Mouse (Mus musculus) forebrain, embryonic 10.5 days (tissue): ENCODE data around the gene Lrrc37a. TPM values are rescaled to one million over a fixed set of nuclear protein-coding genes. Genes with fewer than 3 reads are reported as not detected.
"Not testable (repeated sequence)": the region's sequence is repeated elsewhere in the genome, so short reads cannot be mapped to it uniquely, and the experiment has no call there.

Source experiments
- DNase-seq: peaks from one replicate; pipeline ENCODE4 v3.0.0-alpha.2; 2017; ENCODE audit warnings: low spot score; ENCODE audit errors: extremely low spot score
- H3K27ac ChIP-seq: fragments of 300-500 bp; sonication (generic); 2 replicates; pipeline ENCODE4 v1.5.1; 2016; ENCODE audit warnings: mild to moderate bottlenecking
- H3K27me3 ChIP-seq: fragments of 300-500 bp; sonication (generic); 2 replicates; pipeline ENCODE4 v1.6.1; 2016; ENCODE audit warnings: mild to moderate bottlenecking; ENCODE audit not compliant: poor library complexity, severe bottlenecking
- H3K36me3 ChIP-seq: fragments of 300-500 bp; sonication (generic); replicated peaks from 2 replicates; pipeline ENCODE4 v1.6.1; 2016; ENCODE audit warnings: mild to moderate bottlenecking, moderate library complexity
- H3K4me1 ChIP-seq: fragments of 300-500 bp; sonication (generic); 2 replicates; pipeline ENCODE4 v1.6.1; 2016
- H3K4me3 ChIP-seq: fragments of 300-500 bp; sonication (generic); 2 replicates; pipeline ENCODE4 v1.5.1; 2016; ENCODE audit warnings: mild to moderate bottlenecking, moderate library complexity
- H3K9me3 ChIP-seq: fragments of 300-500 bp; sonication (generic); 2 replicates; pipeline ENCODE4 v1.6.1; 2016; ENCODE audit warnings: mild to moderate bottlenecking, moderate library complexity
- WGBS: fragments of 180-500 bp; shearing (Covaris S2); methylation state at CpG from one replicate; pipeline ENCODE4 v1.1.7; 2016; 5-methylcytosine and 5-hydroxymethylcytosine counted together
- polyA plus RNA-seq: library from polyadenylated mRNA; unstranded; fragments of >200 nt; fragmentation: Nextera tagmentation; extraction: Ambion mirVana; gene quantifications from 2 replicates; pipeline ENCODE4 v1.2.1, GENCODE M21; 2016

The Lrrc37a gene
- polyA plus RNA-seq: not detected in 2 replicates

GRCm38 (mm10) chr11:103504497-103504896 lies at the start of gene Lrrc37a:
TSS of gene Lrrc37a (minus strand) at chr11:103504597.
- H3K4me1 ChIP-seq: no peaks in the 10 kb centered on the region
- no peaks in the 10 kb centered on the region for H3K27me3 ChIP-seq
- DNase-seq: no peak
- no peaks in the 10 kb centered on the region for H3K36me3 ChIP-seq
- H3K9me3 ChIP-seq: no peaks in the 10 kb centered on the region
- 95% methylated on average over 12 of the region's 12 CpGs for WGBS
- H3K4me3 ChIP-seq: no peak within 1 kb of the TSS
- no peak within 1 kb of the TSS for H3K27ac ChIP-seq

GRCm38 (mm10) chr11:103534973-103535372 lies 30.6 kb upstream of the Lrrc37a start:
- not testable (repeated sequence) for H3K27me3 ChIP-seq, H3K4me1 ChIP-seq, H3K4me3 ChIP-seq, H3K36me3 ChIP-seq, H3K9me3 ChIP-seq, DNase-seq, H3K27ac ChIP-seq
- 42% methylated on average over 1 of the region's 1 CpGs for WGBS

GRCm38 (mm10) chr11:103512111-103512510 lies 7.7 kb upstream of the Lrrc37a start:
- Histone ChIP-seq H3K4me1 (no peaks in the 10 kb centered on the region), H3K27me3 (no peaks in the 10 kb centered on the region), H3K4me3 (no peak overlapping the region), H3K36me3 (no peaks in the 10 kb centered on the region), H3K27ac (no peak overlapping the region), H3K9me3 (no peaks in the 10 kb centered on the region)
- 85% methylated on average over 2 of the region's 2 CpGs for WGBS
- DNase-seq: no peak

- Histone ChIP-seq H3K4me3 (no peak overlapping the region), H3K4me1 (no peaks in the 10 kb centered on the region), H3K9me3 (no peaks in the 10 kb centered on the region), H3K27ac (no peak overlapping the region), H3K36me3 (no peaks in the 10 kb centered on the region), H3K27me3 (no peaks in the 10 kb centered on the region)
- 75% methylated on average over 7 of the region's 7 CpGs for WGBS
- no peak for DNase-seq
Observed at GRCm38 (mm10) chr11:103464443-103464842, 40.0 kb downstream of the Lrrc37a start.

- not testable (repeated sequence) for H3K27me3 ChIP-seq, H3K4me3 ChIP-seq, H3K27ac ChIP-seq, H3K9me3 ChIP-seq, H3K4me1 ChIP-seq, H3K36me3 ChIP-seq, DNase-seq
- whole genome bisulfite sequencing: 51% methylated on average over 1 of the region's 1 CpGs
Observed at GRCm38 (mm10) chr11:103451105-103451504, 53.3 kb downstream of the Lrrc37a start.

- not testable (repeated sequence) for H3K27ac ChIP-seq, DNase-seq, H3K9me3 ChIP-seq, H3K36me3 ChIP-seq, H3K4me3 ChIP-seq, H3K4me1 ChIP-seq, H3K27me3 ChIP-seq
- 94% methylated on average over 14 of the region's 14 CpGs for WGBS
Observed at GRCm38 (mm10) chr11:103449721-103450120, 54.7 kb downstream of the Lrrc37a start.

GRCm38 (mm10) chr11:103443678-103444077 lies 60.7 kb downstream of the Lrrc37a start:
- no peak overlapping the region for H3K4me3 ChIP-seq
- H3K9me3 ChIP-seq: no peaks in the 10 kb centered on the region
- 87% methylated on average over 3 of the region's 3 CpGs for WGBS
- no peak overlapping the region for H3K27ac ChIP-seq
- DNase-seq: no peak
- H3K36me3 ChIP-seq: no peaks in the 10 kb centered on the region
- 0 out of 2 replicates have a peak, but pooled peaks cover 5% of the 10 kb centered on the region for H3K4me1 ChIP-seq
- H3K27me3 ChIP-seq: no peaks in the 10 kb centered on the region

- Histone ChIP-seq H3K27me3 (no peaks in the 10 kb centered on the region), H3K27ac (no peak overlapping the region), H3K4me3 (no peak overlapping the region), H3K4me1 (peaks cover 4% of the 10 kb centered on the region; the same call in 1 of the 2 replicates), H3K36me3 (no peaks in the 10 kb centered on the region), H3K9me3 (no peaks in the 10 kb centered on the region)
- DNase-seq: no peak
- 93% methylated on average over 5 of the region's 5 CpGs for WGBS
Observed at GRCm38 (mm10) chr11:103436282-103436681, 68.1 kb downstream of the Lrrc37a start.

GRCm38 (mm10) chr11:103425031-103425430 lies 79.4 kb downstream of the Lrrc37a start:
- Histone ChIP-seq H3K4me1 (no peaks in the 10 kb centered on the region), H3K4me3 (no peak overlapping the region), H3K27me3 (no peaks in the 10 kb centered on the region), H3K27ac (no peak overlapping the region), H3K36me3 (no peaks in the 10 kb centered on the region), H3K9me3 (no peaks in the 10 kb centered on the region)
- DNase-seq: no peak
- WGBS: 34% methylated on average over 5 of the region's 5 CpGs

GRCm38 (mm10) chr11:103419667-103420066 lies 84.7 kb downstream of the Lrrc37a start:
- no peak for DNase-seq
- WGBS: 87% methylated on average over 13 of the region's 13 CpGs
- Histone ChIP-seq H3K4me1 (no peaks in the 10 kb centered on the region), H3K9me3 (no peaks in the 10 kb centered on the region), H3K27ac (no peak overlapping the region), H3K4me3 (no peak overlapping the region), H3K36me3 (no peaks in the 10 kb centered on the region), H3K27me3 (no peaks in the 10 kb centered on the region)

- Histone ChIP-seq H3K9me3 (no peaks in the 10 kb centered on the region), H3K36me3 (no peaks in the 10 kb centered on the region), H3K4me1 (no peaks in the 10 kb centered on the region), H3K4me3 (no peak overlapping the region), H3K27me3 (no peaks in the 10 kb centered on the region), H3K27ac (no peak overlapping the region)
- 82% methylated on average over 5 of the region's 5 CpGs for WGBS
- no peak for DNase-seq
Observed at GRCm38 (mm10) chr11:103419226-103419625, 85.2 kb downstream of the Lrrc37a start.

GRCm38 (mm10) chr11:103413516-103413915 lies 90.9 kb downstream of the Lrrc37a start:
- H3K36me3 ChIP-seq: 0 out of 2 replicates have a peak, but pooled peaks cover 9% of the 10 kb centered on the region
- H3K27ac ChIP-seq: no peak overlapping the region
- H3K9me3 ChIP-seq: no peaks in the 10 kb centered on the region
- H3K27me3 ChIP-seq: peaks cover 5% of the 10 kb centered on the region; the same call in 1 of the 2 replicates
- WGBS: 89% methylated on average over 1 of the region's 1 CpGs
- H3K4me3 ChIP-seq: peak overlapping the region; percentile 89; the same call in 1 of the 2 replicates
- peaks cover 27% of the 10 kb centered on the region for H3K4me1 ChIP-seq
- DNase-seq: no peak

- peak overlapping the region; percentile 88 for H3K27ac ChIP-seq
- 3% methylated on average over 14 of the region's 14 CpGs for WGBS
Observed at GRCm38 (mm10) chr11:103412950-103413423, 91.4 kb downstream of the Lrrc37a start.

More at GRCm38 (mm10) chr11:103412950-103413423, 91.4 kb downstream of the Lrrc37a start:
- Histone ChIP-seq H3K4me1 (peaks cover 27% of the 10 kb centered on the region), H3K36me3 (0 out of 2 replicates have a peak, but pooled peaks cover 9% of the 10 kb centered on the region), H3K9me3 (no peaks in the 10 kb centered on the region), H3K4me3 (peak overlapping the region; percentile 89), H3K27me3 (peaks cover 5% of the 10 kb centered on the region; the same call in 1 of the 2 replicates)
- no peak for DNase-seq
